Mouse (Mus musculus) kidney, adult 2 months (tissue): ENCODE measurements around the gene Tctn3.

Experiments used
- CTCF ChIP-seq: fragments of 200-500 bp; conservative IDR thresholded peaks from 2 replicates; pipeline ENCODE4 v1.5.1; 2011; ENCODE audit warnings: low read depth, mild to moderate bottlenecking, control low read depth, low read length, moderate library complexity, mixed read lengths; ENCODE audit not compliant: insufficient read depth, insufficient read length
- POLR2A ChIP-seq: fragments of 200-500 bp; IDR thresholded peaks from one replicate; pipeline ENCODE4 v1.6.1; 2011; ENCODE audit warnings: low read depth, low read length, control low read depth

GRCm38 (mm10) chr19:40628950-40629349, 16.9 kb upstream of the Tctn3 start:
- no peak for TF ChIP-seq CTCF
- no peak for TF ChIP-seq POLR2A
